Mouse (Mus musculus) gastrocnemius, postnatal 4 days (tissue): Measurements from ENCODE around the gene Ager. TPM values are rescaled to one million over a fixed set of nuclear protein-coding genes. Genes with fewer than 3 reads are reported as not detected.

ENCODE experiments used
- DNase-seq, 2 experiments: peaks; one replicate each; pipeline ENCODE4 v3.0.0; 2021 to 2022; ENCODE audit warnings: low spot score in 2 of 2, mixed read lengths in 2 of 2
- total RNA-seq, 2 experiments: library from RNA; stranded (reverse); gene quantifications; 2 replicates each; pipeline ENCODE4 v1.2.3; 2021

The Ager gene
- total RNA-seq, 2 experiments from 2014 or later, result 2.0 to 3.0 TPM

- no peak for DNase-seq
Measured at GRCm38 (mm10) chr17:34583819-34584218, 13.8 kb upstream of the Ager start.

DNA sequence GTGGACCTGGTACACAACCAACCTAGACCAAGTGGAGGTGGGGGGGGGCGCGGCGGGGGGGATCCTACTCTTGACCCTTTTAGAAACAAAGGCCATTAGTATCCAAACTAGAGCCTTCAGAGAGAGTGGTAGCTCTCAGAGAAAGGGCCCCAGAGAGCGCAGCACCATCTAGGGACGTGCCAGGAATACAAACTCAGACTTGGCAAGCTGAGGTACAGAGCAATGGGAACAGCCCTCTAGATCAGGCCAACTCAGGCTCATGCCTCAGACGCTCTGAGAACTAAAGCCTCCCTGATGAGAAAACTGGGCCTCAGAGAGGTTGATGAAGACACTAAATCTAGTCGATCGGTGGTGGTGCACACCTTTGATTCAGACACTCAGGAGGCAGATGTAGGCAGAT, 12.5 kb upstream of the Ager start:
- no peak for DNase-seq

DNA sequence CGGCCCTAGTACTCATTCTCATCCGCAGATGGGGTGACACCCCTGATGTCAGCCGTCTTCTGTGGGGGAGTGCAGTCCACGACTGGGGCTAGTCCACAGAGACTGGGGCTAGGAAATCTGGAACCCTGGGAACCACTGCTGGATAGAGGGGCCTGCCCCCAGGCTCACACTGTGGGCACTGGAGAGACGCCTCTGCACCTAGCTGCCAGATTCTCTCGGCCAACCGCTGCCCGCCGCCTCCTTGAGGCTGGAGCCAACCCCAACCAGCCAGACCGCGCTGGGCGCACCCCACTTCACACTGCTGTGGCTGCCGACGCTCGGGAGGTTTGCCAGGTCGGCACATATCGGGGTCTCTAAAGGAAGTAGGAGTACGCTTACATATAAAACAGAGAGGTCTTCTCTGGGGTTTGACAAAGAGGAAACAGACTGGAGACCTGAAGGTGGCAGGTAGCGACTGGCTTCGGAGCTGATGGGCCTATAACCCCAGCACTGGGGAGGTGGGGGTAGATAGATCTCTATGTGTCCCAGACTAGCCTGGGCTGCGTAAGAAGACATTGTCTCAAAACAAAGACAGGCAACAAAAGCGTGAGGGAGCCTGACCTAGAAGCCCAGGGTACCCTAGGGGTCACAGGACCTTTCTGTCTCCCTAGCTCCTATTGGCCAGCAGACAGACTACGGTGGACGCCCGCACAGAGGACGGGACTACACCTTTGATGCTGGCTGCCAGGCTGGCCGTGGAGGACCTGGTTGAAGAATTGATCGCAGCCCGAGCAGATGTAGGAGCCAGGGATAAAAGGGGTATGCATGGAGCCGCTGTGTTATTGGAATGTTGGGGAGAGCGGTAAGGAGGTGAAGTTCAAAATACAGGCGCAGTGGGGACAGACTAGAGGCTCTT, 11.5 kb upstream of the Ager start:
- DNase-seq, result no peak

GRCm38 (mm10) chr17:34586796-34587422, 10.8 kb upstream of the Ager start:
- DNase-seq, result peak; percentile 74 to 91

GRCm38 (mm10) chr17:34587423-34587811, 10.2 kb upstream of the Ager start:
- DNase-seq, result peak; percentile 97 to 98

DNA sequence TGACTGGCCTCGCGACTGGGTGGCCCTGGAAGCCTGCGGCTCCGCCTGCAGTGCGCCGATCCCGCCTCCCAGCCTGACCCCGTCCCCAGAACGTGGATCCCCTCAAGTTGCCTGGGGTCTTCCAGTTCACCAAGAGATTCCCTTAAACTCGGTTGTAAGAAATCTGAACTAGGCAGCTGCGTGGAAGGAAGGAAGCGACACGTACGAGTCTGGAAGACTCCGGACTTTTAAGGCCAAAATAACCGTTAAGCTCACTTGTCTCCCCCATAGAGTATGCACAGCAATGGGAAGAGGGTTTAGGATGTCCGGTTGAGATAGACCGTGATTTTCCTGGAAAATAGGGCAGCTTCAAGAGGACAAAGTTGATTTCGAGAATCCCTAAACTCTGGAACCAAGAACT, 9.8 kb upstream of the Ager start:
- DNase-seq, result no peak

DNA sequence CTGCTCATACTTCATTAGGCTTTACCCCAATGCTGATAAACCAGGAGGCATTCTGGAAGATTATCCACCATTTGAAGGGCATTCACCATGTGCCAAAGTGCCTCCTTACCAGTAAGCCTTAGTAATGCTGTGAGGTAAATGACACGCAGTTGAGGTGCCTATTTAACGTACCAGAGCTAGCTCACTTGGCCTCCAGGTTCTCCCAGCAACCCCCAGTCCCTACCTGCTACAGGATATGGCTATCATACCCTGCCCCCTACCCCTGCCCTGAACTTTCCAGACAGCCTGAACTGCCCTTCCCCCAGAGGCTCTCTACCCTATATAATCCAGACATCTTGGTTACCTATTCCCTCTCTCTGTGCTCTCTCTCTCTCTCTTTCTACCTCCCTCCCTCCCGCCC, 8.9 kb upstream of the Ager start:
- DNase-seq, result no peak

DNA sequence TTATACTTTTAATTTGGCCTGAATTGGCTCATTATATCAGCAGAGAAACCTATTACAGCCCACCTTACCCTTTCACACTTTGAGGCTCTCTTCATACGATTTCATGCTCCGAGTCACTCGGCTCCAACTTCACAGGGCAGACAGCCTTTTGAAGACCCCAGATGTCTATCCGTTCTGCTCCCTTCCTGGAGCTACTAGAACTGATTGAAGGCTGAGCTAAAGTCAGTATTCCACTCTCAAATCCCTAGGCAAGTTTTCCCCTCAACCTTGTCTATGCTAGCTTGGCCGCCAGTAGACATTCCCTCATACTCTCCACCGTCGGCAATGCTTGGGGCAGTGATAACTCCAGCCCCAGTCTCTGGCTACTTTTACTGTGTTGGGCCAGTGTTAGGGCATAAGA, 8.5 kb upstream of the Ager start:
- no peak for DNase-seq

DNA sequence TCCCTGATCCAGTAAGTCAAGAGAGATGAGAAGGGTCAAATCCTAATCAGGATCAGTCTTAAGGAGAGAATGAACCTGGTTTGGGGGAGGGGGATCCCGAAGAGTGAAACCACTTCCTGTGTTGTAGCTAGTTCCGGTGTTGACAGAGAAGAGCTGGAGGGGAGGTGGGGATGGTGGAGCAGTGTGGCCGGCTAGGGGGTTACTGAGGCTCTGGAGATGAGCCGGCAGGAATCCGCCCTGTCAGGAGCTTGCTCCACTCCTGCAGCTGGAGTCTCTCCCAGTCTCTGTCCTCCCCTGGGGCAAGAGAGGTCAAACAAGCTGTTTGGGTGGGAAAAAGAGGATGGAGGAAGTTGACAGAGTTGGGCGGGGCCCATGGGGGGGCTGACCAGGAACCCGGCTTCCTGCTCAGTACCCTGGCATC, 8.0 kb upstream of the Ager start, which contains the start of gene Gpsm3:
Gpsm3 (plus strand) TSS at position 126 of the 421 bp plus-strand sequence.
- DNase-seq, result peak in 1 of 2 experiments; percentile 67

DNA sequence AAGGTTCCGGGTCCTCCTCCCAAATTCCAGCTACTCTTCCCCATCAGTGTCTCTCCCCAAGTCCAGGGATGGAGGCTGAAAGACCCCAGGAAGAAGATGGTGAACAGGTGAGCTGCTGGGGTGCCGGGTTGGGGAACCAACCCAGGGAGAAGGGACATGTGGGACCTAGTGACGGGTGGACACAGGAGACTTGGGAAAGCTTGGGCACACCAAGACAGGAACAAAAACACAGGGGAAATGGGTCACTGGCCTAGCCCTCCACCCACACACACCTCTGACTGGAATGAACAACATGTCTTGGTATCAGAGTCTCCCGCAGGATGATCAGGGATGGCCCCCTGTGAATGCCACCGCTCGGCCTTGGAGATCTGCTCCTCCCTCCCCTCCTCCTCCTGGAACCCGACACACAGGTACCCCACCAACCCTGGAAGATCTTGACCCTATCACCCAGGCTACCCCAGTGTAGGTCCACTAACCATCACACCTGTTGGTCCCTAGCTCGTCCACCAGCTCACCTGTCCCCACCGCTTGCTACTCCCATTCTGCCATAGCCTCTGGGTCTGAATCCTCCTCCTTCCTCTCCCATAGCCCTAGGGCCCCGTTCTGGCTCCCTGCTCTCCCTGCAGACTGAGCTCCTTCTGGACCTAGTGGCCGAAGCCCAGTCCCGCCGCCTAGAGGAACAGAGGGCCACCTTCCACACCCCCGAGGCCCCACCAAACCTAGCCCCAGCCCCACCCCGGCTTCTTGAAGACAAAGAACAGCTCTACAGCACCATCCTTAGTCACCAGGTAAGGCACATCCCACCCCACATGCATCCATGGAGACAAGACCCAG, 7.3 kb upstream of the Ager start:
- DNase-seq, result no peak

GRCm38 (mm10) chr17:34591029-34591993, 6.4 kb upstream of the Ager start, which contains the start of gene Pbx2:
TSS of gene Pbx2 (plus strand) at chr17:34591266.
- peak in 1 of 2 experiments; percentile 35 for DNase-seq

DNA sequence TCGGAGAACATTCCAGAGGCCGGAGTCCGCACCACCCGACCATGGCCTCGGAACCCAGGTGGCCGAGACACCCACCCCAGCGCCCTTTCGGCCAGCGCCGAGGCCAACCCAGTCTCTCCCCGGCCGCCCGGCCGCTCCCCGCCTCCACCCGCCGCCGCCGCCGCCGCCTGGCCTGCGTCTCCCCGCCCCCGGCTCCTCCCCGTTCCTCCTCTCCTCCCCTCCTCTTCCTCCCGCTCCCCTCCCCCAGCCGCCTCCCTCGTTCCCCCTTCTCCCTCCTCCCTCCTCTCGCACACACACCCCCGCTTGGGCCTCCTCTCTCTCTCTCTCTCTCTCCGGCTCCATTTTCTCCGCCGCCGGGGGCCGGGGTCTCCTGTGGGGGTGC, 5.7 kb upstream of the Ager start:
- peak; percentile 89 to 94 for DNase-seq

- DNase-seq, result peak in 1 of 2 experiments; percentile 44
Measured at GRCm38 (mm10) chr17:34592581-34593549, 4.8 kb upstream of the Ager start.

DNA sequence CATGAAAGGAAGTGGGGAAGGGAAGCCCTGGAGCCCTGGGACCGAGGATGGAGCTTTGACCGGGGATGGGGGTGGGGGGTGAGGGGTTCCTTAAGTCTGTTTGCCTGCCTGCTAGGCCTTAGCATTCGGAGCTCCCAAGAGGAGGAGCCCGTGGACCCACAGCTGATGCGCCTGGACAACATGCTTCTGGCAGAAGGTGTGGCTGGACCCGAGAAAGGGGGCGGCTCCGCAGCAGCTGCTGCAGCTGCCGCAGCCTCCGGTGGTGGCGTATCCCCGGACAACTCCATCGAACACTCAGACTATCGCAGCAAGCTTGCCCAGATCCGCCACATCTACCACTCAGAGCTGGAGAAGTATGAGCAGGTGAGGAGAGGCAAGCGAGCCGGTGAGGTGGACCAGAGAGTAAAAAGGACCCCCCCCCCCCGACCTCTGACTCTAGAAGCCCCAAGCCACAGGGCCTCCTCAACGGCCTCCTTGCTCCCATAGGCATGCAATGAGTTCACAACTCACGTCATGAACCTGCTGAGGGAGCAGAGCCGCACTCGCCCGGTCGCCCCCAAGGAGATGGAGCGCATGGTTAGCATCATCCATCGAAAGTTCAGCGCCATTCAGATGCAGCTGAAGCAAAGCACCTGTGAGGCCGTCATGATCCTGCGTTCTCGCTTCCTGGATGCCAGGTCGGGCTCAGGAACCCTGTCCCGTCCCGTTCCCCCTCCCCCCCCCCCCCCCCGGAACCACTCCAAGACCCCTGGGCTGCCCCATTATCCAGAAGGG, 3.7 kb upstream of the Ager start:
- DNase-seq, result peak in 1 of 2 experiments; percentile 55

GRCm38 (mm10) chr17:34596098-34596497, 1.6 kb upstream of the Ager start:
- DNase-seq, result no peak

DNA sequence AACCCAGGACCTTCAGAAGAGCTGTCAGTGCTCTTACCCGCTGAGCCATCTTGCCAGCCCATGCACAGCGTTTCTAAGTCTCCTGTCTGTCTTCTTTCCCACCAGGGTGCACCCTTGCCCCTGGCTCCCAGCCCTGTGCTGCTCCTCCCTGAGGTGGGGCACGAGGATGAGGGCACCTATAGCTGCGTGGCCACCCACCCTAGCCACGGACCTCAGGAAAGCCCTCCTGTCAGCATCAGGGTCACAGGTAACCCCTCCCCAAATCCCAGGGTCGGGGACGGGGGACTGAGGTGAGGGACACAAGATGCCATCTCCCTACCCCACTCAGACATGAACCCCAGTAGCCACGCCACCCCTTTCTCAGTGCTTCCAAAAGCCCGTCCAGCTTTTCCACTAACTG, 2.2 kb downstream of the Ager start:
- DNase-seq, result no peak

DNA sequence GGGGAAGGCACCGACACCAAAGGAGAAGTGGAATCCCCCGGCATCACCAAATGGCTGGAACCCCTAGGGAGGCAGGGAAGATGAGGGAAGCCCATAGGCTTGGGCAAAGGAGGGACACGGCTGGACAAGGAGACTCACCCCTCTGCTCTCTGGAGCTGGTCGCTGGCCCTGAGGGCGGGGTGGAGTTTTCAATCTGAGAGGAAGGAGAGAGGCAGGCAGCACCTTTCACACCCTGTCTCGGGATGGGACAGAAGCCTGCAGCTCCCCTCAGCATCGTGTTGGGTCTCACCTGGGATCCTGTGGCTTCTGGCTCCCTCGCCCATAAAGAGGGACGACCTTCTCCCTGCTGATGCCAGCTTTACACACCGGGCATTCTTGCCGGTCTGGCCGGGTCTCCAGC, 4.1 kb downstream of the Ager start:
- no peak for DNase-seq

- DNase-seq, result peak; percentile 91 to 99
Measured at GRCm38 (mm10) chr17:34603375-34604060, 5.9 kb downstream of the Ager start, which contains the start of gene Rnf5. TSS of gene Rnf5 (minus strand) at chr17:34603690.
